Mouse (Mus musculus): ENCODE results near the gene Klk1b1. TPM values are rescaled to one million over a fixed set of nuclear protein-coding genes. Genes with fewer than 3 reads are reported as not detected.
"Not testable (repeated sequence)": the region's sequence is repeated elsewhere in the genome, so short reads cannot be mapped to it uniquely, and the experiment has no call there.

Gene Klk1b1
- not detected for total RNA-seq (2021)

DNA sequence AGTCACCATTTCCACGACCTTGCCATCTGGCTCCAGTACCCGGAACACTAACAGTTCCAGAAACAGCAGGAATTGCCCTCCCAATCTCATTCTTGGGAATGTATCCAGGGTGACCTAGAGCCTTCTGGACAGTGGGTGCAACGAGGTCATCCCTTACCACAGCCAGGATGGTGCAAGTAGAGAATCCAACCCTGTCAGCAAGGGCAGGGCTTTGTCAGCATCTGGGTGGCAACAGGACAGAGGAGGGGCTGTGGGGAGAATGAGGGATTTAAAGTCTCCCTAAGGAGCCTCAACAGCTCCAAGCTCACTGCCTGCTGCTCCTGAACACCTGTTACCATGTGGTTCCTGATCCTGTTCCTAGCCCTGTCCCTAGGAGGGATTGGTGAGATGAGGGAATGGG, at the start of gene Klk1b1:
Klk1b1 (plus strand) TSS at position 301 of the 400 bp plus-strand sequence.
- intact Hi-C loops (cut with DNase I): no loop called here
- no peak for DNase-seq (ENCODE audit: low spot score)

GRCm38 (mm10) chr7:43918426-43918825, 48.1 kb upstream of the Klk1b1 start:
- no peak for DNase-seq (ENCODE audit: low spot score)
- intact Hi-C loops (cut with DNase I): no loop called here

DNA sequence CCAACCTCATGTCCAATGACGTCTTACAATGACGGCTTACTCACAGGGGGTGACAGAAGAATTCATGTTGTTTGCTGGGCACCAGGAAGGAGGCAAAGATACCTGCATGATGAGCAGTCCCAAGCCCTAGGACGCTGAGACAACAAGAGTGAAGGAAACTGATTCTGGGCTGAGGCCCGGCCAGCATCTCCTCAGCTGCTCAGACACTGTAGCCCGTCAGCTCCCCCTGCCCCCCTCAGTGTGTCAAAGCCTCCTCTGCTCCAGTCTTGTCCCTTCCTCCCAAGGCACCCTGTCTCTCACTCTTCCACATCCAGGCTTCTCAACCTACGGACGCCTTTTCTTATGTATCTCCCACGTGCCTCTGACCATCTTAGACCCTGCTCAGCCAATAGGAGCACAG, 47.7 kb upstream of the Klk1b1 start:
- intact Hi-C loops (cut with DNase I): no loop called here
- DNase-seq (ENCODE audit: low spot score): no peak

DNA sequence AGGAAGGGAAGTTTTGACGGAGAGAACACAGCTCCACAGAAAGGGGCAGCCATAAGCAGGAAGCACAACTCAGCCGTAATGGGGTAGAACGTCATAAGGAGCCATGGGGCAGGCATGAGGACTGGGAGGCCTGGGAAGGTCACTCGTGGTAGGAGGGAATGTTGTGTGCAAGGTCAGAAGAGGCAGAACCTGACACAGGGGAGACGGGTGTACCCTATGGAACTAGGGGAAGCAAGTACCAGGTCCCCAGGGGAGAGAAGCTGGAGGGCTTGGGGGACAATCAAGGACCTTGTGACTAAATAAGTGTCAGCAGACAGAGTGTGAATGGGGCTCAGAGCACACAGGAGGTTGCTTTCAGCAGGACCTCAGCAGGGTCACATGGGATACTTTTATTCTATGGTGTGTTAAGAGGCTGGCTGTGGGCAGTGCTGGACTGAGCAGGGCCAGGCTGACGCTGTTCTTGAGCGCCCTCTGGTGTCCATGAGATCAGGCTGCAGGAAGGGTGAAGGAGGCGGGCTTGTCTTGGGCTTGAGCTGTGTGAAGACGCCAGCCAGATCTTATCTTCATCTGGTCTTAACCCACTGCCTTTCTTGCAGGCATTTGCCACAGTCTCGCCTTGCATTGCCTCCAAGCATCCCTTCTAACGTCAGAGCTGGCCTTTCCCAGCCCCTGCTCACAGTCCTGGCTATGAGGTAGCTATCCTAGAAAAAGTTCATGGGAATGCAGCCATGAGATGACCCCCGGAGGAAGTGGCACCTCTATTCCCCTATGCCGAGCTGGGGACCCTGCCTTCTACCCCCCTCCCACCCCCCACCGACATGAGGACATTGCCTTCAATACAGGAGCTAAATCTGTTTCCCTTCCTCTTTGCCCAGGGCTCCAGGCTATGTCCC, 46.7 kb upstream of the Klk1b1 start:
- DNase-seq (ENCODE audit: low spot score): no peak
- intact Hi-C loops (cut with DNase I): no loop called here

DNA sequence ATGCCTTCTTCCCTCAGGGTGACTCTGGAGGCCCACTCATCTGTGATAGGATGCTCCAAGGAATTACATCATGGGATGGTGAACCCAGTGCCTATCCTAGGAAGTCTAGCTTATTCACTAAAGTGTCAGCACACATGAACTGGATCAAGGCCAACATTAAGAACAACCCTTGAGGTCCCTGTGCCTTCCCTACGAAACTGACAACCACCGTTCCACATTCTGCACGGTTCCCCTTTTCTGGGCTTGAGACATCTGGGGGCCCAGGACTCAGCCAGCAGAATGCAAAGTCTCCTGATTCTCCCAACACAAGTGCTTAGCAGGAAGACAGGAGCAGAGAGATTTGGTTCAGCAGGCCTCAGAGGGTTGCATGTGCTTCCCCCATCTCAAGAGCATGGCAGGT, 46.0 kb upstream of the Klk1b1 start:
- intact Hi-C loops (cut with DNase I): no loop called here
- no peak for DNase-seq (ENCODE audit: low spot score)

DNA sequence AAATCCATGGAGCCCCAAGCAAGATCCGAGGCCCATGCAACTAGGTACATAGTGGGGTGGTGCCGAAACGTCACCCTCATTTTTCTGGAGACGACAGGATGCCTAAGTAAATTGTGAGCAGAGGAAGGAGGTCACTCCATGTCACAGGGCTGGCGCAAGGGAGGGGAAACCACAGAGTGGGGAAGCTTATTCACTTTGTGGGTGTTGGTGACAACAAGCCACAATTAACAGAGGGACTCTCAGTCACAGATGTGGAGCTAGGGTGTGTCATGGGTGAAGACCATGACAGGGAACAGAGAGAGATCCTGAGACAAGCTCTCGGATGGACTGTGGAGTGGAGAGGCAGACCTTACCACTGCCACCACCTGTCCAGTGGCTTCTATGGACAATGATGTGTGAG, 45.5 kb upstream of the Klk1b1 start:
- no peak for DNase-seq (ENCODE audit: low spot score)
- intact Hi-C loops (cut with DNase I): no loop called here

GRCm38 (mm10) chr7:43921941-43922340, 44.6 kb upstream of the Klk1b1 start:
- DNase-seq (ENCODE audit: low spot score): no peak
- intact Hi-C loops (cut with DNase I): no loop called here

- no peak for DNase-seq (ENCODE audit: low spot score)
- intact Hi-C loops (cut with DNase I): no loop called here
These were observed 40.6 kb upstream of the Klk1b1 start for GRCm38 (mm10) chr7:43925985-43926384.

DNA sequence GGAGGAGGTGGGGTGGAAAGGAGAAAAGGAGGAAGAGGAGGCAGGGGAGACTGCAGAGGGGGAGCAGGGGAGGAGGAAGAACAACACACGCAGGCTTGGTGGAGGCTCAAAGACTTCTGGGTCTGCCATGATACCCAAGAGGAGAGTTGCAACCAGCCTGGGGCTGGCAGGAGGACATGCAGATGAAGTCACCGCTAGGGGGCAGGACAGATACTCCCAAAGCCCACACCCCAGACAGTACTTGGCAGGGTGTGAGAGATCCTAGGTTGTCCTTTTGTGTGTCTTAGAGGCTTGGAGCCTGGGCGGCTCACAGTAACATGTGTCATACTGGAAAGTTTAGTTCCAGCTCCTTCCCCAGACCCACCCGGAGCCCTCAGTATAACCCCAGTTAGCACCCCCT, 38.0 kb upstream of the Klk1b1 start:
- DNase-seq (ENCODE audit: low spot score): no peak
- intact Hi-C loops (cut with DNase I): no loop called here

DNA sequence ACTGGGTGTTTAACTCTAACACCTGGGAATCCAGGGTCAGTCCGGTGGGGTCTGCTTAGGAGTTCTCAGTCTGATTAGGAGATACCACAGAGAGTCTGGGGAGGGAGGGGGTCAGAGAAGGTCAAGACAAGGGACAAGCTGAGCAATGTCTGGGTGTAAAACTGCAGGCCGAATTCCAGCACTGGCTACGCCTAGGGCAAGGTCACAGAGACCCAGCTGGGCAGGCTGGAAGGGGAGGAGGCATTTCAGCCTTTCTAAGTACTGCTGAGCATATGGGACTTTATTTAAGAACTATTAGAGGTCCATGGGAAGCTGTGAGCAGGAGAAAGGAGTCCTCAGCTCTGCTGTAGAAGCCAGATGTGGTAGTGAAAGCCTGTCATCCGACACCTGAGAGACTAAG, 34.2 kb upstream of the Klk1b1 start:
- no peak for DNase-seq (ENCODE audit: low spot score)
- intact Hi-C loops (cut with DNase I): no loop called here

DNA sequence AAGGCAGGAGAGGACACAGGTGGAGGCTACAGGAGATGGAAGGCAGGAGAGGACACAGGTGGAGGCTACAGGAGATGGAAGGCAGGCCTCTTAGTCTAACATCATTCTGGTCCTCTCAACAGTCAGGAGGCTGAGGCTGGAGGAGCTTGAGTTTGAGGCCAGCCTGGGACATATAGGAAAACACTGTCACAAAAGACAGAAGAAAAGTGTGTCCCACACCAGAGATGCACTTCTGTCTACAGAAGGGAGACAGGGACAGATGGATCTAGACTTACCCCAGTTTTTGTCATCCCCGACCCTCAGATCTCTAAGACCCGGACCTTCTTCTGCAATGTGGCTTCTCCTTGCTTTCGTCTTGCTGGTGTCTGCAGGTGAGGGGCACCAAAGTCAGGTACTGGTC, 33.1 kb upstream of the Klk1b1 start, which contains the start of gene Klk15:
Klk15 (plus strand) TSS at position 301 of the 400 bp plus-strand sequence.
- intact Hi-C loops (cut with DNase I): no loop called here
- DNase-seq (ENCODE audit: low spot score): no peak

DNA sequence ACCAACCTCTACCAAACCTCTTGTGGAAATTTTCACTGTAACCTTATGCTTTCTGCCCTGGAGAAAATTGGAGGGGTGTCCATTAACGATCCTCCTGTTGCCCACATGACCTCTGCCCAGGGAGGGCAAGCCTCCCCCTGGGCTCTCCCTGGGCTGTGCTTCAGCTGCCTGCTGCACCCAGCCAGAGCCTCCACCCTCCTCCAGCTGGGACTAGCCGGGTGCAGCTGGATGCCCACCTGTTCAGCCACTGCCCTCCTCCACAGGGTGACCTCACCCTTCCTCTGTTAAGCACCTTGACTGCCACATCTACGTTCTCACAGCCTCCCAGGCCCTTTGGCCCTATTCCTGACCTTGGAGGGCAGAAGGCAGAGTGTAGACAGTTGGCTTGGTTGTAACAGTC, 31.8 kb upstream of the Klk1b1 start:
- intact Hi-C loops (cut with DNase I): no loop called here
- DNase-seq (ENCODE audit: low spot score): no peak

DNA sequence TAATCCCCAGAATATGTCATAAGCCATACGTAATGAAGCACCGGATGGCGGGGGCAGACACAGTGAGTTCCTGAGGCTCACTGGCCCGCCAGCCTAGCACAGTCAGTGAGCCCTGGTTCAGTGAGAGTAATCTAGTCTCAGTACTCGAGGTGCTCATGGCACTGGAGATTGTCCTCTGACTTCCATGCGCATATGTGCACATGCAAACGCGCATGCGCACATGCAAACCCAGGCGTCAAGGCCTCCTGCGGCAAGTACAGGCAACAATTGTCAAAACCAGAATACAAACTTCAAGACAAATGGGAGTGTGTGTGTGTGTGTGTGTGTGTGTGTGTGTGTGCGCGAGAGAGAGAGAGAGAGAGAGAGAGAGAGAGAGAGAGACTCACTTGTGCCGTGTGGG, 30.0 kb upstream of the Klk1b1 start:
- DNase-seq (ENCODE audit: low spot score): no peak
- intact Hi-C loops (cut with DNase I): no loop called here

DNA sequence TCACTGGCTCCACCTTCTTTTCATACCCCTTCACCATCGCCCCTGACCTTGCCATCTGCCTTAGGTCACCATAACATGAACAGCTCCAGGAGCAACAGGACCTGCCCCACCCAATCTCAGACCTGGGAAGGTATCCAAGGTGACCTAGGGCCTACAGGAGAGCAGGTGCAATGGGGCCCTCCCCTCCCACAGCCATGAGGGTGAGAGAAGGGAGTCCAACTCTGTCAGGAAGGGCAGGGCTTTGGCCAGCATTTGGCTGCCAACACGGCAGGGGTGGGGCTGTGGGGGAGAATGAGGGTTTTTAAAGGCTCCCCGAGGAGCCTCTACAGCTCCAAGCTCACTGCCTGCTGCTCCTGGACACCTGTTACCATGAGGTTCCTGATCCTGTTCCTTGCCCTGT, 24.3 kb upstream of the Klk1b1 start:
- intact Hi-C loops (cut with DNase I); DNase-seq (ENCODE audit: low spot score): not testable (repeated sequence)

DNA sequence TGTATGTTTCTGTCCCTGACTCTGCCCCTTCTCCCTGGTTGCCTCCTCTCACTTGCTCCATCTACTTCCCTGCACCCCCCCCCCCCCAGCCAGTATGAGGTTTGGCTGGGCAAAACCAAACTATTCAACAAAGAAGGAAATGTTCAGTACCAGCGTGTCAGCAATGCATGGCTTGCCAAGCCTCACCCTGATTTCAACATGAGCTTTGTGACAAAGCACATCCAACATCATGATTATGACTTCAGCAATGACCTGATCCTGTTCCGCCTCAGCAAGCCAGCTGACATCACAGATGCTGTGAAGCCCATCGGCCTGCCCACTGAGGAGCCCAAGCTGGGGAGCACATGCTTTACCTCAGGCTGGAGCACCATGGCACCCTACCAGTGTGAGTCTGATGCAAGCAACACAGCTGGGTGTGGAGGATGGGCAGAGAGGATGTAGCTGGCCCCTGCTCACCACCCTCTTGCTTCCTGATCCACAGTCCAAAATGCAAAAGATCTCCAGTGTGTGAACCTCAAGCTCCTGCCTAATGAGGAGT, 21.8 kb upstream of the Klk1b1 start:
- intact Hi-C loops (cut with DNase I): no loop called here
- DNase-seq (ENCODE audit: low spot score): no peak

- intact Hi-C loops (cut with DNase I): no loop called here
- DNase-seq (ENCODE audit: low spot score): no peak
These were observed 16.2 kb upstream of the Klk1b1 start, which contains the start of gene Klk1b8 for GRCm38 (mm10) chr7:43950364-43950763. Klk1b8 (plus strand) TSS chr7:43950664.

DNA sequence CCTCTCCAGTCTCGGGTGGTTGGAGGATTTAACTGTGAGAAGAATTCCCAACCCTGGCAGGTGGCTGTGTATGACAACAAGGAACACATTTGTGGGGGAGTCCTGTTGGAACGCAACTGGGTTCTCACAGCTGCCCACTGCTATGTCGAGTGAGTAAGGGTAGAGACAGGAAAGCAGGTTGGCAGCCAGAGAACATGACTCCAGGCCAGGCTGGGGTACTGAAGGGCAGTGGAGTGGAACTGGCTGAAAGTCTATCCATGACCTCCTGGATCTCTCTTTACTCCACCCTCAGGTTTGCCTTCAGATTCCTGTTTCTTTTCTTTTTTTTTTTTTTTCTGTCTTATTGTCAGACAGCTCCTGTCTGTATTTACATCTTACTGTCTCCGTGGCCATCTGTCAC, 13.8 kb upstream of the Klk1b1 start:
- intact Hi-C loops (cut with DNase I): no loop called here

DNA sequence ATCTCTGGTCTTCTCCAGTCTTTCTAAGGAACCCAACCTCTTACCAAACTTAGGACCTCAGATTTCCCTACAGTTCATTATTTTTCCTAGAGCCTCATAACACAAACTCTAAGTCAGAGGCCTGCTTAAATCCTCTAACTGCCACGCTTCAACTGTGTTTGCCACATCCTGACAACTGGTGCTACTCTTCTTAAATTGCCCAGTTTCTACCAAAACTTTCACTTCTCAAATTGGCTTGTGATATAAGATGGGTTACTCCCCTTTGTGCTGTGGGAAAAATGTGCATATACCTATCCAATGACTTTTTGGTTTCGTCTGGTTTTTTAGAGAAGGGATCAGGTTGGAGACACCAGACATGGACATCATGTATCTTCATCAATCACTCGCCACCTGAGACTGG, 507 bp downstream of the Klk1b1 start:
- no peak for DNase-seq (ENCODE audit: low spot score)
- intact Hi-C loops (cut with DNase I): no loop called here

More for the DNA sequence above, 13.8 kb upstream of the Klk1b1 start:
- DNase-seq (ENCODE audit: low spot score): no peak

GRCm38 (mm10) chr7:43967612-43968011, 1.1 kb downstream of the Klk1b1 start:
- intact Hi-C loops (cut with DNase I): no loop called here
- DNase-seq (ENCODE audit: low spot score): no peak

GRCm38 (mm10) chr7:43975761-43976160, 9.2 kb downstream of the Klk1b1 start, which contains the start of gene Klk1b9:
Klk1b9 (plus strand) TSS chr7:43976061.
- DNase-seq (ENCODE audit: low spot score); intact Hi-C loops (cut with DNase I): not testable (repeated sequence)

DNA sequence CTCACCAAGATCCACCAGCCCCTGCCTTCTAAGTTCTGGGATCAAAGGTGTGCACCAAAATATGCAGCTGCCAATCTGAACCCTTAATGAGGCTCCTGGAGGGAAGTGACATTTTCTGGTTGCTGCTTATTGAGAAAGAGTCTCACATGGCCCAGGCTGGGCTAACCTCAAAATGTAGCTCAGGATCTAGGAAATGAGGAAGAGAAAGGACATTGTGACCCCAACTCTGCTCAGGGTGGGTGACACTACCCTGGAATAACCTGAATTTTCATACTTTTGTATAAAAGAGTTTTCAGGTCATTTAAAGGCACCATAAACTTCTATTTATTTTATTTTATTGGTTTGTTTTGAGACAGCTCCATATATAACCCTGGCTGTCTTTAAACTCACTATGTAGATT, 19.1 kb downstream of the Klk1b1 start:
- DNase-seq (ENCODE audit: low spot score): no peak
- intact Hi-C loops (cut with DNase I): no loop called here
